Mouse (Mus musculus): ENCODE results near the gene Col6a5. TPM values are rescaled to one million over a fixed set of nuclear protein-coding genes. Genes with fewer than 3 reads are reported as not detected.

Gene Col6a5
- polyA plus RNA-seq (2015; fragmentation: Nextera tagmentation; extraction: Ambion mirVana) = 0.56 and 0.60 TPM in 2 replicates

GRCm38 (mm10) chr9:105960533-105960932, at the start of gene Col6a5:
Gene Col6a5 (minus strand): TSS chr9:105960643.
- 0 out of 2 replicates have a peak, but pooled peaks cover 8% of the 10 kb centered on the region for H3K27me3 ChIP-seq
- peaks cover 6% of the 10 kb centered on the region for H3K4me1 ChIP-seq
- ATAC-seq (ENCODE audit: insufficient number of reproducible peaks, low FRiP score, low TSS enrichment, low read depth) = no peak
- no peak within 1 kb of the TSS for H3K27ac ChIP-seq
- H3K4me3 ChIP-seq = no peak within 1 kb of the TSS
- no peaks in the 10 kb centered on the region for H3K9me3 ChIP-seq
- no peak within 1 kb of the TSS; the same call in 1 of the 2 replicates for H3K4me2 ChIP-seq
- WGBS = 12% methylated on average over 13 of the region's 13 CpGs
- no peak within 1 kb of the TSS for H3K9ac ChIP-seq
- H3K36me3 ChIP-seq = no peaks in the 10 kb centered on the region

GRCm38 (mm10) chr9:105997955-105998354, 37.5 kb upstream of the Col6a5 start:
- WGBS = 53% methylated on average over 11 of the region's 11 CpGs
- H3K36me3 ChIP-seq = no peaks in the 10 kb centered on the region
- no peak overlapping the region for H3K4me3 ChIP-seq
- no peaks in the 10 kb centered on the region for H3K9me3 ChIP-seq
- H3K4me2 ChIP-seq = no peak overlapping the region
- H3K4me1 ChIP-seq = no peaks in the 10 kb centered on the region
- no peak for ATAC-seq (ENCODE audit: insufficient number of reproducible peaks, low FRiP score, low TSS enrichment, low read depth)
- H3K27me3 ChIP-seq = no peaks in the 10 kb centered on the region
- no peak overlapping the region for H3K27ac ChIP-seq
- no peak overlapping the region for H3K9ac ChIP-seq

- Histone ChIP-seq H3K9me3 (no peaks in the 10 kb centered on the region), H3K4me2 (no peak overlapping the region), H3K27ac (no peak overlapping the region), H3K4me3 (no peak overlapping the region), H3K4me1 (no peaks in the 10 kb centered on the region), H3K9ac (no peak overlapping the region), H3K36me3 (no peaks in the 10 kb centered on the region), H3K27me3 (no peaks in the 10 kb centered on the region)
- WGBS = 56% methylated on average over 6 of the region's 6 CpGs
- no peak for ATAC-seq (ENCODE audit: insufficient number of reproducible peaks, low FRiP score, low TSS enrichment, low read depth)
These were observed 32.0 kb upstream of the Col6a5 start for GRCm38 (mm10) chr9:105992425-105992824.

GRCm38 (mm10) chr9:105990099-105990498, 29.7 kb upstream of the Col6a5 start:
- Histone ChIP-seq H3K9me3 (no peaks in the 10 kb centered on the region), H3K4me1 (no peaks in the 10 kb centered on the region), H3K27ac (no peak overlapping the region), H3K36me3 (no peaks in the 10 kb centered on the region), H3K27me3 (no peaks in the 10 kb centered on the region), H3K9ac (no peak overlapping the region), H3K4me2 (no peak overlapping the region), H3K4me3 (no peak overlapping the region)
- WGBS = 57% methylated on average over 6 of the region's 6 CpGs
- no peak for ATAC-seq (ENCODE audit: insufficient number of reproducible peaks, low FRiP score, low TSS enrichment, low read depth)

GRCm38 (mm10) chr9:105989468-105989867, 29.0 kb upstream of the Col6a5 start:
- Histone ChIP-seq H3K9ac (no peak overlapping the region), H3K27ac (no peak overlapping the region), H3K4me2 (no peak overlapping the region), H3K36me3 (no peaks in the 10 kb centered on the region), H3K4me1 (no peaks in the 10 kb centered on the region), H3K4me3 (no peak overlapping the region), H3K9me3 (no peaks in the 10 kb centered on the region), H3K27me3 (no peaks in the 10 kb centered on the region)
- 84% methylated on average over 6 of the region's 6 CpGs for WGBS
- no peak for ATAC-seq (ENCODE audit: insufficient number of reproducible peaks, low FRiP score, low TSS enrichment, low read depth)

GRCm38 (mm10) chr9:105988096-105988495, 27.7 kb upstream of the Col6a5 start:
- no peaks in the 10 kb centered on the region for H3K4me1 ChIP-seq

GRCm38 (mm10) chr9:105984931-105985519, 24.6 kb upstream of the Col6a5 start:
- Histone ChIP-seq H3K4me3 (no peak overlapping the region), H3K4me2 (no peak overlapping the region), H3K9ac (no peak overlapping the region), H3K36me3 (no peaks in the 10 kb centered on the region), H3K27me3 (0 out of 2 replicates have a peak, but pooled peaks cover 4% of the 10 kb centered on the region), H3K9me3 (no peaks in the 10 kb centered on the region), H3K27ac (no peak overlapping the region), H3K4me1 (no peaks in the 10 kb centered on the region)
- ATAC-seq (ENCODE audit: insufficient number of reproducible peaks, low FRiP score, low TSS enrichment, low read depth) = no peak
- WGBS = 37% methylated on average over 10 of the region's 10 CpGs

More at GRCm38 (mm10) chr9:105988096-105988495, 27.7 kb upstream of the Col6a5 start:
- no peak overlapping the region for H3K9ac ChIP-seq
- no peak overlapping the region for H3K27ac ChIP-seq
- H3K27me3 ChIP-seq = 0 out of 2 replicates have a peak, but pooled peaks cover 4% of the 10 kb centered on the region
- no peak overlapping the region for H3K4me3 ChIP-seq
- H3K36me3 ChIP-seq = no peaks in the 10 kb centered on the region
- WGBS = 62% methylated on average over 8 of the region's 8 CpGs
- H3K4me2 ChIP-seq = no peak overlapping the region
- no peak for ATAC-seq (ENCODE audit: insufficient number of reproducible peaks, low FRiP score, low TSS enrichment, low read depth)
- H3K9me3 ChIP-seq = no peaks in the 10 kb centered on the region

- H3K4me1 ChIP-seq = no peaks in the 10 kb centered on the region
- no peaks in the 10 kb centered on the region for H3K9me3 ChIP-seq
- WGBS = 72% methylated on average over 8 of the region's 8 CpGs
- peaks cover 12% of the 10 kb centered on the region; the same call in 1 of the 2 replicates for H3K27me3 ChIP-seq
- no peak overlapping the region for H3K27ac ChIP-seq
- no peak overlapping the region for H3K4me3 ChIP-seq
- no peak overlapping the region for H3K4me2 ChIP-seq
- no peak for ATAC-seq (ENCODE audit: insufficient number of reproducible peaks, low FRiP score, low TSS enrichment, low read depth)
- H3K36me3 ChIP-seq = no peaks in the 10 kb centered on the region
- no peak overlapping the region for H3K9ac ChIP-seq
These were observed 18.0 kb upstream of the Col6a5 start for GRCm38 (mm10) chr9:105978479-105978878.

- WGBS = 13% methylated on average over 13 of the region's 13 CpGs
- no peak overlapping the region for H3K4me3 ChIP-seq
- no peak for ATAC-seq (ENCODE audit: insufficient number of reproducible peaks, low FRiP score, low TSS enrichment, low read depth)
These were observed 16.4 kb upstream of the Col6a5 start for GRCm38 (mm10) chr9:105976871-105977270.

GRCm38 (mm10) chr9:105976314-105976713, 15.9 kb upstream of the Col6a5 start:
- Histone ChIP-seq H3K4me3 (no peak overlapping the region), H3K36me3 (no peaks in the 10 kb centered on the region), H3K4me1 (no peaks in the 10 kb centered on the region), H3K9ac (no peak overlapping the region), H3K4me2 (no peak overlapping the region), H3K27ac (no peak overlapping the region), H3K9me3 (no peaks in the 10 kb centered on the region), H3K27me3 (peaks cover 12% of the 10 kb centered on the region; the same call in 1 of the 2 replicates)
- ATAC-seq (ENCODE audit: insufficient number of reproducible peaks, low FRiP score, low TSS enrichment, low read depth) = no peak
- 52% methylated on average over 6 of the region's 6 CpGs for WGBS

More at GRCm38 (mm10) chr9:105976871-105977270, 16.4 kb upstream of the Col6a5 start:
- Histone ChIP-seq H3K9ac (no peak overlapping the region), H3K27ac (no peak overlapping the region), H3K4me1 (no peaks in the 10 kb centered on the region), H3K9me3 (no peaks in the 10 kb centered on the region), H3K4me2 (no peak overlapping the region), H3K36me3 (no peaks in the 10 kb centered on the region), H3K27me3 (peaks cover 12% of the 10 kb centered on the region; the same call in 1 of the 2 replicates)

- H3K4me3 ChIP-seq = no peak overlapping the region
- no peak overlapping the region for H3K9ac ChIP-seq
- no peaks in the 10 kb centered on the region for H3K36me3 ChIP-seq
- H3K27ac ChIP-seq = no peak overlapping the region
- peaks cover 12% of the 10 kb centered on the region; the same call in 1 of the 2 replicates for H3K27me3 ChIP-seq
- H3K4me1 ChIP-seq = no peaks in the 10 kb centered on the region
- H3K4me2 ChIP-seq = no peak overlapping the region
- 84% methylated on average over 1 of the region's 1 CpGs for WGBS
- no peaks in the 10 kb centered on the region for H3K9me3 ChIP-seq
- ATAC-seq (ENCODE audit: insufficient number of reproducible peaks, low FRiP score, low TSS enrichment, low read depth) = no peak
These were observed 13.3 kb upstream of the Col6a5 start for GRCm38 (mm10) chr9:105973736-105974135.

- H3K4me1 ChIP-seq = no peaks in the 10 kb centered on the region
- peaks cover 10% of the 10 kb centered on the region; the same call in 1 of the 2 replicates for H3K27me3 ChIP-seq
- no peak for ATAC-seq (ENCODE audit: insufficient number of reproducible peaks, low FRiP score, low TSS enrichment, low read depth)
- H3K9ac ChIP-seq = no peak overlapping the region
- no peak overlapping the region for H3K4me3 ChIP-seq
- H3K9me3 ChIP-seq = no peaks in the 10 kb centered on the region
- no peak overlapping the region for H3K4me2 ChIP-seq
- no peak overlapping the region for H3K27ac ChIP-seq
- 80% methylated on average over 3 of the region's 3 CpGs for WGBS
- H3K36me3 ChIP-seq = no peaks in the 10 kb centered on the region
These were observed 11.6 kb upstream of the Col6a5 start for GRCm38 (mm10) chr9:105972031-105972430.

All from limb, embryonic 15.5 days (tissue).